Mouse (Mus musculus) kidney, postnatal 10 days (tissue): Measurements from ENCODE around the gene Casp7.

Source experiments
- DNase-seq: peaks from one replicate; pipeline ENCODE4 v3.0.0; 2021; ENCODE audit warnings: mixed read lengths

Casp7 gene

GRCm38 (mm10) chr19:56425492-56425891, 28.6 kb downstream of the Casp7 start:
- peak; percentile 49 for DNase-seq

GRCm38 (mm10) chr19:56430369-56430768, 33.4 kb downstream of the Casp7 start:
- DNase-seq: no peak

GRCm38 (mm10) chr19:56432706-56433105, 35.8 kb downstream of the Casp7 start:
- DNase-seq: no peak

- DNase-seq: no peak
Measured at GRCm38 (mm10) chr19:56433581-56433980, 36.7 kb downstream of the Casp7 start.

GRCm38 (mm10) chr19:56436380-56436779, 39.5 kb downstream of the Casp7 start:
- DNase-seq: no peak

GRCm38 (mm10) chr19:56438357-56439071, 41.6 kb downstream of the Casp7 start:
- peak; percentile 74 for DNase-seq

GRCm38 (mm10) chr19:56439072-56439434, 42.1 kb downstream of the Casp7 start:
- peak; percentile 49 for DNase-seq

- DNase-seq: no peak
Measured at GRCm38 (mm10) chr19:56443445-56443844, 46.5 kb downstream of the Casp7 start.

GRCm38 (mm10) chr19:56448784-56449183, 51.9 kb downstream of the Casp7 start:
- DNase-seq: no peak

- no peak for DNase-seq
Measured at GRCm38 (mm10) chr19:56449537-56449936, 52.6 kb downstream of the Casp7 start.

GRCm38 (mm10) chr19:56450892-56451291, 54.0 kb downstream of the Casp7 start:
- no peak for DNase-seq

- no peak for DNase-seq
Measured at GRCm38 (mm10) chr19:56451867-56452266, 54.9 kb downstream of the Casp7 start.

- DNase-seq: no peak
Measured at GRCm38 (mm10) chr19:56452421-56452820, 55.5 kb downstream of the Casp7 start.

- no peak for DNase-seq
Measured at GRCm38 (mm10) chr19:56454862-56455261, 57.9 kb downstream of the Casp7 start.

- DNase-seq: no peak
Measured at GRCm38 (mm10) chr19:56455369-56455768, 58.4 kb downstream of the Casp7 start.

- no peak for DNase-seq
Measured at GRCm38 (mm10) chr19:56457569-56457968, 60.6 kb downstream of the Casp7 start.

- no peak for DNase-seq
Measured at GRCm38 (mm10) chr19:56459154-56460050, 62.5 kb downstream of the Casp7 start.

- no peak for DNase-seq
Measured at GRCm38 (mm10) chr19:56460241-56460640, 63.3 kb downstream of the Casp7 start.

- DNase-seq: no peak
Measured at GRCm38 (mm10) chr19:56461522-56462101, 64.7 kb downstream of the Casp7 start, which contains the start of gene Plekhs1. TSS of gene Plekhs1 (plus strand) at chr19:56461640.

- DNase-seq: no peak
Measured at GRCm38 (mm10) chr19:56462786-56463185, 65.9 kb downstream of the Casp7 start.

- DNase-seq: no peak
Measured at GRCm38 (mm10) chr19:56466486-56466885, 69.6 kb downstream of the Casp7 start.

- DNase-seq: no peak
Measured at GRCm38 (mm10) chr19:56470286-56471020, 73.5 kb downstream of the Casp7 start.

- no peak for DNase-seq
Measured at GRCm38 (mm10) chr19:56471934-56472333, 75.0 kb downstream of the Casp7 start.
